Comparison of ENCODE assay signal across 8 mouse cellular contexts in the genomic region with DNA sequence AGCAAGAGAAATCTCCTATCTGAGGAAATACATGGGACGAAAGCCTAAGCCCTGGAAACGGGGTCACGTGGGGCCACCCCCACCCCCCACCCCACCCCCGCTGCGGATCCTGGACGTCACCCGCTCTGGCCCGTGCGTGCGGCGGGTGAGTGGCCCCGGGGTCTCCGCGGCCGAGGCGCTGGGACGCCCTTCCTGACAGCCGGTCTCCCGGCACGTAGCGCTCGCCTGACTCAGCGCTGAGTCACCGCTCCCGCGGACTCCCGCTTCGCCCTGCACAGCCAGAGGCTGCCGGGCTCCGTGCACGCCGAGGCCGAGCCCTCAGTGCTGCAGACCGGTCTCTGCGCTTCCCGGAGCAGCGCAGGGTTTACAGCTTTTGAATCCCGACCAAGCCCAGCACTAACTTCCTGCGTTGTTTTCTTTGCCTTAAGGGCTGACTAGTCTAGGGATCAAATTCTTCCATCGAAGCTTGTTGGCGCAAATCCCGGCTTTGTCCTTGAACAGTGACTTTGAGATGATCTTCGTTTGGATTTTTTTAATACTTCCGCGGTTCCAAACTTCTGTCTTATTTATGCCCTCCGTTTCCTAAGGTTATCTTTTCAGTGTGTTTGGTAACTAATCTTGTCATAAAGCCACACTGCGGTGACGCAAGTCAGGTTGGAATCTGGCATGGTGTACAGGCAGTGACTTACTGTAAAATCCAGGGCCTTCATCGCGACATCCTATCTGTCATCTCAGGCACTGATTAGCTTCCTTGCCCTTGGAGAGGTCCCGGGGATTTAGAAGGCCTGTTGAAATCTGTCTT.
DNase-seq lines count a peak whose midpoint lies in the region; ATAC-seq and TF ChIP-seq lines count a peak whose summit lies in the region.

No protein-coding gene starts in this region.

- peak overlapping the region; percentile 58 for H3K4me3 ChIP-seq in embryonic facial prominence, embryonic 10.5 days
- peak overlapping the region; percentile 48 for H3K4me3 ChIP-seq in kidney, adult 2 months (ENCODE audit: insufficient read depth, low read depth, low read length)
- H3K4me3 ChIP-seq in limb, embryonic 15.5 days, result peak overlapping the region; percentile 52
- H3K4me3 ChIP-seq in midbrain, embryonic 16.5 days (ENCODE audit: low read depth, low read length), result peak overlapping the region; percentile 66
- peak overlapping the region; percentile 45 for H3K4me3 ChIP-seq in stomach, embryonic 15.5 days (replicated peaks)

- H3K27ac ChIP-seq in embryonic facial prominence, embryonic 10.5 days (replicated peaks), result peak overlapping the region; percentile 79
- H3K27ac ChIP-seq in kidney, adult 2 months (ENCODE audit: insufficient read depth, low read depth, low read length), result peak overlapping the region; percentile 82
- H3K27ac ChIP-seq in limb, embryonic 15.5 days, result peak overlapping the region; percentile 84
- H3K27ac ChIP-seq in midbrain, embryonic 16.5 days (ENCODE audit: low read length), result peak overlapping the region; percentile 79
- H3K27ac ChIP-seq in stomach, embryonic 15.5 days, result peak overlapping the region; percentile 78

- H3K4me1 ChIP-seq in embryonic facial prominence, embryonic 10.5 days, result peaks cover 16% of the 10 kb centered on the region; the same call in 1 of the 2 replicates
- peaks cover 4% of the 10 kb centered on the region; the same call in 1 of the 2 replicates for H3K4me1 ChIP-seq in kidney, adult 2 months (ENCODE audit: control insufficient read depth, insufficient read depth, low read length)
- H3K4me1 ChIP-seq in limb, embryonic 15.5 days, result peaks cover 8% of the 10 kb centered on the region
- H3K4me1 ChIP-seq in midbrain, embryonic 16.5 days (ENCODE audit: control insufficient read depth, insufficient read depth, low read length), result peaks cover 3% of the 10 kb centered on the region; the same call in 1 of the 2 replicates
- no peaks in the 10 kb centered on the region for H3K4me1 ChIP-seq in stomach, embryonic 15.5 days

- 5% methylated on average over 51 of the region's 51 CpGs for WGBS in embryonic facial prominence, embryonic 10.5 days
- 4% methylated on average over 51 of the region's 51 CpGs for WGBS in kidney, adult 2 months
- 4% methylated on average over 46 of the region's 51 CpGs for WGBS in limb, embryonic 15.5 days
- 5% methylated on average over 49 of the region's 51 CpGs for WGBS in midbrain, embryonic 16.5 days
- WGBS in stomach, embryonic 15.5 days, result 2% methylated on average over 46 of the region's 51 CpGs

- H3K4me2 ChIP-seq in limb, embryonic 15.5 days, result peak overlapping the region; percentile 79
- peak overlapping the region; percentile 79 for H3K4me2 ChIP-seq in midbrain, embryonic 16.5 days (ENCODE audit: low read length)
- peak overlapping the region; percentile 74 for H3K4me2 ChIP-seq in stomach, embryonic 15.5 days

- no peak for TF ChIP-seq CTCF in kidney, adult 2 months (conservative IDR thresholded peaks at IDR 0.05; ENCODE audit: insufficient read depth, insufficient read length, low read depth, low read length)

- H3K36me3 ChIP-seq in embryonic facial prominence, embryonic 10.5 days (replicated peaks), result no peaks in the 10 kb centered on the region
- no peaks in the 10 kb centered on the region for H3K36me3 ChIP-seq in kidney, adult 2 months (ENCODE audit: control insufficient read depth, insufficient read depth, low read length)
- no peaks in the 10 kb centered on the region for H3K36me3 ChIP-seq in limb, embryonic 15.5 days
- no peaks in the 10 kb centered on the region for H3K36me3 ChIP-seq in midbrain, embryonic 16.5 days (ENCODE audit: control insufficient read depth, insufficient read depth, low read length)
- H3K36me3 ChIP-seq in stomach, embryonic 15.5 days, result no peaks in the 10 kb centered on the region

- H3K27me3 ChIP-seq in embryonic facial prominence, embryonic 10.5 days (replicated peaks; ENCODE audit: low read depth, poor library complexity, severe bottlenecking), result peaks cover 14% of the 10 kb centered on the region
- H3K27me3 ChIP-seq in kidney, adult 2 months (replicated peaks; ENCODE audit: control insufficient read depth, insufficient read depth, low read length), result no peaks in the 10 kb centered on the region
- H3K27me3 ChIP-seq in limb, embryonic 15.5 days, result no peaks in the 10 kb centered on the region
- no peaks in the 10 kb centered on the region for H3K27me3 ChIP-seq in midbrain, embryonic 16.5 days (ENCODE audit: control insufficient read depth, insufficient read depth, low read depth, low read length)
- no peaks in the 10 kb centered on the region for H3K27me3 ChIP-seq in stomach, embryonic 15.5 days (replicated peaks)

- H3K9ac ChIP-seq in limb, embryonic 15.5 days, result peak overlapping the region; percentile 52
- peak overlapping the region; percentile 83 for H3K9ac ChIP-seq in midbrain, embryonic 16.5 days (ENCODE audit: low read depth, low read length)
- H3K9ac ChIP-seq in stomach, embryonic 15.5 days, result peak overlapping the region; percentile 34; the same call in 1 of the 2 replicates

- peak; percentile 94 for DNase-seq in 3134 (ENCODE audit: extremely low read depth, insufficient read length, low spot score)
- peak; percentile 93 for DNase-seq in adrenal gland, postnatal 14 days
- peak; percentile 89 for DNase-seq in embryonic facial prominence, embryonic 10.5 days (ENCODE audit: low spot score)
- DNase-seq in heart, adult 18-20 months, result peak; percentile 82 to 89
- DNase-seq in kidney, adult 2 months, result peak; percentile 87

- ATAC-seq in limb, embryonic 15.5 days (ENCODE audit: insufficient number of reproducible peaks, low FRiP score, low TSS enrichment, low read depth), result peak; percentile 89
- ATAC-seq in midbrain, embryonic 16.5 days, result peak; percentile 98
- peak; percentile 98 for ATAC-seq in stomach, embryonic 15.5 days (ENCODE audit: insufficient read depth, low FRiP score, low read depth)

- TF ChIP-seq POLR2A in kidney, adult 2 months (IDR thresholded peaks at IDR 0.05; ENCODE audit: low read depth, low read length), result no peak

- no peaks in the 10 kb centered on the region for H3K9me3 ChIP-seq in embryonic facial prominence, embryonic 10.5 days
- H3K9me3 ChIP-seq in limb, embryonic 15.5 days, result no peaks in the 10 kb centered on the region
- no peaks in the 10 kb centered on the region for H3K9me3 ChIP-seq in midbrain, embryonic 16.5 days (replicated peaks; ENCODE audit: control insufficient read depth, low read length, poor library complexity, severe bottlenecking)
- H3K9me3 ChIP-seq in stomach, embryonic 15.5 days, result no peaks in the 10 kb centered on the region

Comparison
In these comparisons a context has a peak if more than half of its experiments do, and no peak if none do; other contexts are left out.
1. Peak in every context shown above with its lines: DNase-seq, ATAC-seq, H3K4me3 ChIP-seq and H3K27ac ChIP-seq.